Mouse (Mus musculus): ENCODE results near the gene Olfr433.

DNA sequence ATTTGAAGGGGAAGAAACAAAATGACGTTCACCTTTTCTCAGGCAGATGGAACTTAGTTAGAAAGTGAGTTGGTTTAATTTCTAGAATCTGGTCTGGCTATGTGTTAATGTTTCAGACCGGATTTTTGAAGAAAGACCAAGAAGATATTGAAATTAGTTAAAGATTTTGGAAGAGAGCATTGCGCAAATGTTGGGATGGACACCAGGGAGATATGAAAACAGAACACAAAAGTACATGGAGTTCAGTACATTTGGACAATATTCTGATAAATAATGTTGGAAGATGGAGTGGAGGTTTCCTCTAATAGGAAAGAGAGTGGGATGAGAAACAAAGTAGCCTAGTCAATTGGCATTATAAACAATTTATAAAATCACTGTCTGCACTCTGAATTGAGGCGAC lies 11.0 kb downstream of the Olfr433 start:
- TF ChIP-seq CTCF (IDR thresholded peaks at IDR 0.05; ENCODE audit: borderline replicate concordance, extremely low read depth, insufficient read depth, insufficient read length) (no peak), POLR2A (IDR thresholded peaks at IDR 0.05; ENCODE audit: borderline replicate concordance, extremely low read depth, insufficient read depth, insufficient read length, poor library complexity, severe bottlenecking) (no peak)

All from brain, embryonic 14.5 days (tissue).